In genomic region chr3:88221519-88222390, GRCm38 (mm10) we compare ENCODE assay signal across 9 mouse cellular contexts. TPM values are rescaled to one million over a fixed set of nuclear protein-coding genes. Genes with fewer than 3 reads are reported as not detected.
A peak's percentile ranks its signal among the peaks of the same experiment; 100 is the strongest.
DNase-seq lines count a peak whose midpoint lies in the region; ATAC-seq and TF ChIP-seq lines count a peak whose summit lies in the region.
"Had no signal": no experiment of that assay in that cellular context is flagged by ENCODE, and none has a peak within 500 bp of the region (broad histone marks: within the 10 kb centered on the region; RNA-seq: fewer than 3 reads in every experiment).

No protein-coding gene starts in this region.

- ATAC-seq in hindbrain, postnatal 0 days: peak; percentile 79
- peak; percentile 79 for ATAC-seq in midbrain, embryonic 16.5 days
- ATAC-seq: liver, postnatal 0 days had no signal

- peak overlapping the region; percentile 50 for H3K9ac ChIP-seq in hindbrain, postnatal 0 days (replicated peaks; ENCODE audit: low read length)
- peak overlapping the region; percentile 39 for H3K9ac ChIP-seq in midbrain, embryonic 16.5 days (ENCODE audit: low read depth, low read length)
- H3K9ac ChIP-seq: liver, postnatal 0 days had no signal

- peak overlapping the region; percentile 98 for H3K27ac ChIP-seq in forebrain, embryonic 10.5 days
- peak overlapping the region; percentile 93 for H3K27ac ChIP-seq in hindbrain, postnatal 0 days
- peak overlapping the region; percentile 84 for H3K27ac ChIP-seq in midbrain, embryonic 16.5 days (ENCODE audit: low read length)

- peaks cover 99% of the 10 kb centered on the region for H3K4me1 ChIP-seq in forebrain, embryonic 10.5 days
- peaks cover 45% of the 10 kb centered on the region for H3K4me1 ChIP-seq in hindbrain, postnatal 0 days (ENCODE audit: insufficient read depth, low read length)
- peaks cover 23% of the 10 kb centered on the region for H3K4me1 ChIP-seq in midbrain, embryonic 16.5 days (ENCODE audit: control insufficient read depth, insufficient read depth, low read length)

- peaks cover 100% of the 10 kb centered on the region for H3K27me3 ChIP-seq in forebrain, embryonic 10.5 days (ENCODE audit: poor library complexity, severe bottlenecking)
- no peaks in the 10 kb centered on the region for H3K27me3 ChIP-seq in hindbrain, postnatal 0 days (ENCODE audit: insufficient read depth, low read length)
- peaks cover 3% of the 10 kb centered on the region; the same call in 1 of the 2 replicates for H3K27me3 ChIP-seq in midbrain, embryonic 16.5 days (ENCODE audit: control insufficient read depth, insufficient read depth, low read depth, low read length)

- 0 out of 2 replicates have a peak overlapping the region, but pooled peaks have one; percentile 16 for H3K4me2 ChIP-seq in hindbrain, postnatal 0 days (ENCODE audit: low read depth, low read length)
- H3K4me2 ChIP-seq in midbrain, embryonic 16.5 days (ENCODE audit: low read length): peak overlapping the region; percentile 12; the same call in 1 of the 2 replicates

- H3K4me3 ChIP-seq in forebrain, embryonic 10.5 days: peak overlapping the region; percentile 78
- no peak overlapping the region for H3K4me3 ChIP-seq in hindbrain, postnatal 0 days (ENCODE audit: low read length)
- H3K4me3 ChIP-seq in midbrain, embryonic 16.5 days (ENCODE audit: low read depth, low read length): no peak overlapping the region

- H3K36me3 ChIP-seq in forebrain, embryonic 10.5 days (replicated peaks): peaks cover 96% of the 10 kb centered on the region
- peaks cover 48% of the 10 kb centered on the region; the same call in 1 of the 2 replicates for H3K36me3 ChIP-seq in hindbrain, postnatal 0 days (ENCODE audit: insufficient read depth, low read length)
- H3K36me3 ChIP-seq in midbrain, embryonic 16.5 days (ENCODE audit: control insufficient read depth, insufficient read depth, low read length): peaks cover 12% of the 10 kb centered on the region

- TF ChIP-seq CTCF in hindbrain, postnatal 0 days (IDR thresholded peaks at IDR 0.05; ENCODE audit: low read depth): peak; percentile 13; the same call in 1 of the 2 replicates

- no peaks in the 10 kb centered on the region for H3K9me3 ChIP-seq in forebrain, embryonic 10.5 days
- no peaks in the 10 kb centered on the region for H3K9me3 ChIP-seq in hindbrain, postnatal 0 days (ENCODE audit: low read length)
- no peaks in the 10 kb centered on the region for H3K9me3 ChIP-seq in midbrain, embryonic 16.5 days (replicated peaks; ENCODE audit: control insufficient read depth, low read length, poor library complexity, severe bottlenecking)

- peak; percentile 94 for DNase-seq in brain, embryonic 18.5 days (ENCODE audit: low read depth, low spot score)
- no peak for DNase-seq in forebrain, embryonic 10.5 days (ENCODE audit: extremely low spot score, low spot score)
- DNase-seq in hindbrain, postnatal 0 days (ENCODE audit: low spot score): peak; percentile 84
- no peak for DNase-seq in spleen, adult 18-20 months
- DNase-seq in adrenal gland, adult 2 months: no peak
- no peak for DNase-seq in spleen, postnatal 4 days (ENCODE audit: low spot score in 2 of 2)
- no peak for DNase-seq in B cell, adult 2 months

- WGBS in forebrain, embryonic 10.5 days: 53% methylated on average over 12 of the region's 12 CpGs
- WGBS in hindbrain, postnatal 0 days: 19% methylated on average over 12 of the region's 12 CpGs
- WGBS in midbrain, embryonic 16.5 days: 25% methylated on average over 12 of the region's 12 CpGs

RNA-seq across cellular contexts. Expression of gene Rhbg, which starts 32.8 kb away (rescaled TPM):
- 0.37 and 0.38 TPM in 2 replicates for polyA plus RNA-seq in forebrain, embryonic 10.5 days (2016; fragmentation: Nextera tagmentation; extraction: Ambion mirVana)
- 0.94 and 1.0 TPM in 2 replicates for total RNA-seq in hindbrain, postnatal 0 days (2014; rRNA removed)
- polyA plus RNA-seq in hindbrain, postnatal 0 days (2015; fragmentation: Nextera tagmentation; extraction: Ambion mirVana): 0.37 and 0.43 TPM in 2 replicates
- 0.18 and 0.21 TPM in 2 replicates for polyA plus RNA-seq in midbrain, embryonic 16.5 days (2015; fragmentation: Nextera tagmentation; extraction: Ambion mirVana)
- total RNA-seq in adrenal gland, adult 2 months (2021): 10 to 100 TPM in 1 of 2 experiments, 1 to 10 TPM in 1; 8.5 to 18.3 TPM
- polyA plus RNA-seq in adrenal gland, adult 2 months (2012; rRNA removed): 0.76 and 1.8 TPM in 2 replicates

Comparison
In these comparisons a context has a peak if more than half of its experiments do, and no peak if none do; other contexts are left out.
1. DNase-seq: peak in brain, embryonic 18.5 days (single experiment) and hindbrain, postnatal 0 days (single experiment); none in forebrain, embryonic 10.5 days (single experiment), spleen, adult 18-20 months (0 of 2), adrenal gland, adult 2 months (single experiment), spleen, postnatal 4 days (0 of 2) and B cell, adult 2 months (0 of 2).
2. Peak in every context shown above with its lines, with median percentiles within 50 percentile points of each other: H3K27ac ChIP-seq.